Mouse (Mus musculus) liver, adult 2 months (tissue): ENCODE measurements around the gene Treh.
A peak's percentile ranks its signal among the peaks of the same experiment; 100 is the strongest.

Experiments used
- CTCF ChIP-seq: fragments of 200-500 bp; IDR thresholded peaks from 2 replicates; pipeline ENCODE4 v1.5.1; 2011; ENCODE audit warnings: low read depth, low read length, control low read depth
- POLR2A ChIP-seq: fragments of 200-500 bp; IDR thresholded peaks from 2 replicates; pipeline ENCODE4 v1.6.1; 2011; ENCODE audit warnings: low read length, control low read depth; ENCODE audit not compliant: insufficient read depth; ENCODE audit errors: extremely low read depth

DNA sequence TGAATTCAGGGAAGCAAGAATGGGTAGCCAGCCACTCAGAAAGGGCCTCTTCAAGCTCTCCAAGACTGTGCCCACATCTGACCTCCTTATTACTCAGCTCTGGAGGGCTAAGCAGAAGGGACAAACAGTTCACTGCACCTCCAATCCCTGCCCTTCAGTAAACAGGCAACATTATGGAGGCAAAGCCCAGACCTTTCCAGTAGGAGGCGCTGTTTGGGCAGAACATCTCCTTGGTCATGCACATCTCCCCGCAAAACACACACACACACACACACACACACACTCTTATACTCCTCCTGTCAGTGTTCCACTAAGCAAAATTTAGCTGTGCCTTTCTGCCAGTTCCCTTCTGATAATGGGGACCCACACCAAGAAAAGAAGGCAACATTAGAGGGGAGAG lies 36.6 kb downstream of the Treh start:
- peak; percentile 61; the same call in 1 of the 2 replicates for TF ChIP-seq CTCF
- no peak for TF ChIP-seq POLR2A
